Mouse (Mus musculus): ENCODE data around the gene Mia3. TPM values are rescaled to one million over a fixed set of nuclear protein-coding genes. Genes with fewer than 3 reads are reported as not detected.

Mia3 gene
- polyA plus RNA-seq (2012; rRNA removed) = 105 and 112 TPM in 2 replicates

DNA sequence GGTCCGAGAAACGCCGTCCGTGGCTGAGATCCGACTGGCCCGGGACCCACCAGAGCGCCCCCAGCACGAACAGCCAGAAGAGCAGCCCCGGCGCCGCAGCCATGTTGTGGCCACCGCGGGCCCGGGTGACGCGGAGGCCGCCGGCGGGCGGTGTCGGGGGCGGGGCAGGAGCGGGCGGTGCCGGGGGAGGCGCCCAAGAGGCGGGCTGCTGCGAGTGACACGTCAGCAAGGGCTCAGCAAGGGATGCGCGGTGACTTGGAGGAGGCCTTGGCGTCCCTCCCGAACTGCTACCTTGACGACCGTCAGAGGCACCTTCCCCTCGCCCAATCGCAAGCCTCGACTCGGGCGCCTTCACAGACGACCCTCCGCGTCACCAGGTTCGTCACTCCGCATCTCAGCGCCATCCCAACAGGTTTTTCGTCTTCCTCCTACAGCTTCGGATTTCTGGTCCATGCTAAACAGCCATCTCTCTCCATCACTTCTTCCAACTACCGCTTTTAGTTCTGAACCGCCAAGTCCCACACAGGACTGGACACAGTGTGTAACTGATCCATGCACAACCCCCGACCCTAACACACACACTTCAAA is at the start of gene Mia3:
Gene Mia3 (minus strand): TSS at position 127 of the 588 bp plus-strand sequence.

DNA sequence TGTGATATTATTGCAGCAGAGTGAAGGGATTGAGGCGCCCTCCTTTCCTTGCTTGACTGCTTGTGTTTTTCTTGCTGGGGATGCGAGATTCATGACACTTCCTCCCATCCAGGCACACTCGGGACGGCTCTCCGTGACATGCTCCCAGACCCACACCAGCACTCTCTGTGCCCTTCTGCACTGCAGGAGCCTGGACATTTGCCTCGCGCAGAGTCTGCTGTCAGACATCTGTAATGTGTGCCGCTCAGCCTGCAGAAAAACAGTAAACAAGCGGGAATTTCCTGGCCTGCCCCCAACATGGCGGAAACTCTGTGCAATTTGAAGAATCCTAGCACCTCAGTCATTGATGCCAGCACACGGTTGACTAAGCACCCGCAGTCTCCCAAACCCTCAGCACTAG is 48.5 kb upstream of the Mia3 start, which contains the start of gene Hhipl2:
Gene Hhipl2 (plus strand): TSS at position 343 of the 400 bp plus-strand sequence.

DNA sequence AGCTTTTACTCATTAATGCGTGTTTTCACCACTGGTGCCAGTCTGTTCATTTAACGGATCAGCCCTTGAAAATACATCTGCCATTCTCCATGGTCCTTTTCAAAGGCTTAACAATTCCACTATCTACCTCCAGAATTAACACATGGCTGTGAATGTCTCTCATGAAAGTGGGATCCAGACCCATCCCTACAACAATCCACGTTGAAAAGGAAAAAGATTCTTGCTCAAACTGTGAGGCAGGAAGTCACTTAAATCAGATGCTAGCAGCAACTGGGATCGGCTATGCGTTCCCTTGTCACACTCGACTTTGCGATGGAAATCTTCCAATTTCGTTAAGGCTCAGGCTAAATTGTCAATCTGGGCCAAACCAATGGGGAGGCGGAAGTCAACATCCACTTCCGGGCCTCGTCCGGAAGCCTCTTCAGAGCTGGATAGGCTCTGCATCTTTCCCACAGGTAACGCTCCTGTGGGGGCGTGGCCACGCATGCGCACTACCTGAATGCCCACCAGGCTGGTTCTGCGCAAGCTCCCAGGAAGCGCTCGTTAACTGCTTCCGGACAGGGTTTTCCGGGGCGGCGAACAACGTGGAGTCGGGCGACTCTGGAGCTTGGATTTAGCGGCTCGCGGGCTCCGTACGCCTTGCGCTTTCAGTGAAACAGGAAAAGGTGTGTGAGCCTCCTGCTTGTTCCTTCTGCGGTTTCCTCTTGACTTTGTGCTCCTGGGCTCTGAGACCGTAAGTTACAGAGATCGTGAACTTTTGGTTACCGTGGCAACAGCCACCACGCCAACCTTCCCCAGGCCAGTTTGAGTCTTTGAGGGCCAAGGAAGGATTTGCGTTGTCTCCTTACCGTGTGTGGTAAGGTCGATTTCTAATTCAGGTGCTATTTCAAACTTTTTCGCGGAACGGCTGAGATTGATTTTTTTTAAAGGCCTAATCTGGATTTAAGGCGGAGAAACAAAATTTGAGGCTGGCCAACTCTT is 19.4 kb upstream of the Mia3 start, which contains the start of gene Taf1a:
Gene Taf1a (plus strand): TSS at position 556 of the 981 bp plus-strand sequence.

DNA sequence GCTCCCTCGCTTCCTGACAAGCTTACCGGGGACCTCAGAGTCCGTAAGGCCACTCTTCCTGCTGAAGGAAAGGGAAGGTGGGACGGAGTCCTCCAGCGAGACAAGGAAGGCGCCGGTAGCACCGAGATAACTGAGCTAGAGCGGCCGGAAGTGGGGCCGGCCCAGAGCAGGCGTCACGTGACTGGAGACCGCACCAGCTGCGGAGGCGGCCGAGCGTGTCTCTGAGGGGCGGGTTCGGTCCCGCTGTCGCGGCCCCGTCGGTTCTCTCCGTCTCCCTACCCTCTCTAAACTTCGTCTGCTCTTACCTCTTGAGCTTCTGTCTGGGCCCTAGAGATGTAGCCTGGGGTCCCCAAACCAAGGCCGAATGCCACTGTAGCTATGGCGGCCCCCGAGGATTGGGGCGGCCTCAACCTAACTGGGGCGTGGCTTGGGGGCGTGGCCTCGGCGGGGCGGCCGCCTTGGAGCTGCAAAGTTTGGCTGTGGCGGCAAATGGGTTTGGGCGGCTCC is 72.4 kb downstream of the Mia3 start, which contains the start of gene Brox:
Gene Brox (minus strand): TSS at position 393 of the 507 bp plus-strand sequence.

DNA sequence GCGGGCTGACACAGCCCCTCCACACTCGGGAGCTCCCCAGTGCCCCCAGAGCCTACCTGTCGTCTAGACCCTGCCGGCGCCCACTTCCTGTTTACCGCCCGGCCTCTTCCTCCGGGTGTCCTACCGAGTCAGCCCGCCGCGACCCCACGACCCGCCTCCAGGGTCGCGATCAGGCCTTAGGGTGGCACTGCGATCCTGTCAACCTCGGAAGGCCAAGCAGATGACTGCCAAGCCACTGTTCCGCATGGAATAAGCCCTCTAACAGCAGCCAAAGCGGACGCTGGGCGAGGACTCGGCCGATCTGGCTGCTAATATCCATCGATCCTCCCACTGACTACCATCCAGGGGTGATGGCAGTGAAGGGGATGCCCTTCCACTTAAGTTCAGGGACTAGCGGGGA is 72.9 kb downstream of the Mia3 start, which contains the start of gene Aida:
Gene Aida (plus strand): TSS at position 126 of the 400 bp plus-strand sequence.

Other genes starting within 250 kb of the Mia3 start
- 11.6 and 14.3 TPM in 2 replicates for gene Disp1, start 148.0 kb downstream of the Mia3 start, polyA plus RNA-seq (2012; rRNA removed)
- gene Aida, start 73.0 kb downstream of the Mia3 start, polyA plus RNA-seq (2012; rRNA removed) = 76.9 and 82.0 TPM in 2 replicates
- 68.0 and 74.1 TPM in 2 replicates for gene Brox, start 72.3 kb downstream of the Mia3 start, polyA plus RNA-seq (2012; rRNA removed)
- 30.9 and 35.3 TPM in 2 replicates for gene Taf1a, start 19.4 kb upstream of the Mia3 start, polyA plus RNA-seq (2012; rRNA removed)
- 0.85 and 1.5 TPM in 2 replicates for gene Hhipl2, start 48.7 kb upstream of the Mia3 start, polyA plus RNA-seq (2012; rRNA removed)

Data from central nervous system, embryonic 14 days (tissue).